Mouse (Mus musculus) cerebellum, adult 11-12 months (tissue): Measurements from ENCODE around the gene Cfap73.

ENCODE experiments used
- DNase-seq: peaks from one replicate; pipeline ENCODE4 v3.0.0; 2022

Cfap73 gene

DNA sequence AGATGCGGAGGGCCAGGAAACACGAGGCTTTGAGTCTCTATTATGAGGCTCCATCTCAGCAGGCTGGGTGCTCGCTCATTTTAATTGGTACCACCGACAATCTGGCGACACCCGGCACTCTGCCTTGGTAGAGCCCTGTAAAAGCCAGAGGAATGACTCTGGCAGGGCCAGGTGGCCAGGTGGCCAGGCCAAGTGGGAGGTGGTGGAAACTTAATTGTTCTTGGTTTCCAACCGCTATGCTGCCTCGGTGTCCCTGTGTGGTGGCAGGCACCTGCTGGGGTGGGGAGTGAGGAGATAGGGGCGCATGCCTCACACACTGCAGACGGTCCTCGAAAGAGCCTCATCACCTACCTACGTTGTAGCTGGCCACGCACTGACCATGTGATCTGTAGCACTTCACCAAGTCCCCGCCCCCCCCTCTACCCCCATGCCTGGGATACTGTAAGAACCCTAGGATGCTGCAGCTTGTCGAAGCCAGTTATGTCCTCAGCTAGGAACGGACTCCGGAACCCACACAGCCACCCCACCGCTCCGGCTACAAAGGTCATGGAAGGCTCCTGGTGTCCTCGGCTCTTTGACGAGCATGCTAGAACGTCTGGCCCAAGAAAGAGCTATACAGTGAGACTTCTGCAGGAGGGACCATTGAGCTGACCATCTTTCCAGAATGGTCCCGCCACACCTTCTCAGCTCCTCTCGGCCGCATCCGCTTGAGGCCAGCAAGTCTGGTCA lies 54.0 kb downstream of the Cfap73 start:
- peak; percentile 79 for DNase-seq

GRCm38 (mm10) chr5:120579211-120579897 lies 54.7 kb downstream of the Cfap73 start:
- peak; percentile 79 for DNase-seq

DNA sequence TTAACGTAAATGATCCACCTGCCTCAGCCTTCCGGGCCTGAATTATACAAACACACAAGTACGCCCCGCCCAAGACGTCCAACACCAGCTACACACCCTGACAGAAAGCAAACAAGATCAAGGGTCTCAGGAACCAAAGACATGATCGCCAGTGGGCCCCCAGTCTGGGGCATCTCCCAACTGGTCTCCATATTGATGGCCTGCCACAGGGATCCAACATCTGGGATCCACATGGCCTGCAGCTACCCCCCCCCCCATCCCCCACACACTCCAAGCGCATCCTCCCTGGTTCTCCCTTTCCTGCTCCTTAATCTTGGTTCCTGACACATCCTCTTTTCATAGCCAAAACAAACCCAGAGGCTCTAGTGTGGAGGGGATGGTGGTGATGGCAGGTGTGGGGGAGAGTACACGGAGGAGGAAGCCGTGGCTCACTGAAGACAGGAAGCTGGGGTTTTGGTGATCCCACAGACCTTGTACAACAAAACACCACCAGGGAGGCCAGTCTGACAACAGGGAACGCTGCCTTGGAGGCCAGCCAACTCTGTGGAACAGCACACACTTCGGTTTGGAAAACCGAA lies 55.4 kb downstream of the Cfap73 start:
- DNase-seq: peak; percentile 66
